Mouse (Mus musculus) retina, postnatal 1 day (tissue): ENCODE measurements at regions not wholly inside any gene's neighbourhood (a gene's known extent, or its start where the extent isn't known, plus 50 kb on each side); places are given as distances from the start of the nearest gene placed in this dataset.
"Not testable (repeated sequence)": the region's sequence is repeated elsewhere in the genome, so short reads cannot be mapped to it uniquely, and the experiment has no call there.

Experiments used
- DNase-seq: peaks from one replicate; pipeline ENCODE4 v3.0.0-alpha.2; 2012

- DNase-seq: no peak
Measured at GRCm38 (mm10) chr5:63331186-63331585, 317.7 kb upstream of the Nwd2 start.

- DNase-seq: no peak
Measured at GRCm38 (mm10) chr5:63351108-63351507, 297.8 kb upstream of the Nwd2 start.

GRCm38 (mm10) chr5:63391956-63392355 is 256.9 kb upstream of the Nwd2 start:
- DNase-seq: no peak

GRCm38 (mm10) chr5:63397963-63398362 is 250.9 kb upstream of the Nwd2 start:
- DNase-seq: no peak

- no peak for DNase-seq
Measured at GRCm38 (mm10) chr5:63430167-63430566, 218.7 kb upstream of the Nwd2 start.

- DNase-seq: no peak
Measured at GRCm38 (mm10) chr5:63444407-63444806, 204.5 kb upstream of the Nwd2 start.

GRCm38 (mm10) chr5:63445171-63445570 is 203.7 kb upstream of the Nwd2 start:
- DNase-seq: peak; percentile 12

GRCm38 (mm10) chr5:63468526-63469268 is 180.2 kb upstream of the Nwd2 start:
- DNase-seq: peak; percentile 11

GRCm38 (mm10) chr5:63469701-63470100 is 179.2 kb upstream of the Nwd2 start:
- DNase-seq: no peak

- peak; percentile 3 for DNase-seq
Measured at GRCm38 (mm10) chr5:63473163-63473562, 175.7 kb upstream of the Nwd2 start.

- DNase-seq: no peak
Measured at GRCm38 (mm10) chr5:63476240-63476973, 172.5 kb upstream of the Nwd2 start.

GRCm38 (mm10) chr5:63498952-63499351 is 149.9 kb upstream of the Nwd2 start:
- no peak for DNase-seq

- DNase-seq: no peak
Measured at GRCm38 (mm10) chr5:63503056-63503845, 145.7 kb upstream of the Nwd2 start.

GRCm38 (mm10) chr5:63534197-63534596 is 114.7 kb upstream of the Nwd2 start:
- no peak for DNase-seq

GRCm38 (mm10) chr5:63540530-63540929 is 108.4 kb upstream of the Nwd2 start:
- DNase-seq: peak; percentile 3

- DNase-seq: no peak
Measured at GRCm38 (mm10) chr5:63545482-63545881, 103.4 kb upstream of the Nwd2 start.

- DNase-seq: not testable (repeated sequence)
Measured at GRCm38 (mm10) chr5:63565891-63566290, 83.0 kb upstream of the Nwd2 start.

- DNase-seq: no peak
Measured at GRCm38 (mm10) chr5:63575401-63575800, 73.5 kb upstream of the Nwd2 start.

- no peak for DNase-seq
Measured at GRCm38 (mm10) chr5:63579409-63579808, 69.5 kb upstream of the Nwd2 start.

GRCm38 (mm10) chr5:63587051-63587450 is 61.9 kb upstream of the Nwd2 start:
- no peak for DNase-seq

- no peak for DNase-seq
Measured at GRCm38 (mm10) chr5:63587855-63588254, 61.0 kb upstream of the Nwd2 start.
